Mouse (Mus musculus) T-helper 2 cell (primary cell): Measurements from ENCODE around the gene Plxna1.

Experiments
- in situ Hi-C: fragments of 300-600 bp; cut with MboI, MseI; formaldehyde crosslinking; loops from one replicate; pipeline ENCODE4 v1.15.1; 2025; ENCODE audit warnings: high pct_unique_total_duplicates

Gene Plxna1

GRCm38 (mm10) chr6:89361418-89362280 is 771 bp downstream of the Plxna1 start:
- in situ Hi-C loops: loop anchor here (5.0 kb wide), 1 partner anchor 276 kb away; no protein-coding TSS in a partner anchor

DNA sequence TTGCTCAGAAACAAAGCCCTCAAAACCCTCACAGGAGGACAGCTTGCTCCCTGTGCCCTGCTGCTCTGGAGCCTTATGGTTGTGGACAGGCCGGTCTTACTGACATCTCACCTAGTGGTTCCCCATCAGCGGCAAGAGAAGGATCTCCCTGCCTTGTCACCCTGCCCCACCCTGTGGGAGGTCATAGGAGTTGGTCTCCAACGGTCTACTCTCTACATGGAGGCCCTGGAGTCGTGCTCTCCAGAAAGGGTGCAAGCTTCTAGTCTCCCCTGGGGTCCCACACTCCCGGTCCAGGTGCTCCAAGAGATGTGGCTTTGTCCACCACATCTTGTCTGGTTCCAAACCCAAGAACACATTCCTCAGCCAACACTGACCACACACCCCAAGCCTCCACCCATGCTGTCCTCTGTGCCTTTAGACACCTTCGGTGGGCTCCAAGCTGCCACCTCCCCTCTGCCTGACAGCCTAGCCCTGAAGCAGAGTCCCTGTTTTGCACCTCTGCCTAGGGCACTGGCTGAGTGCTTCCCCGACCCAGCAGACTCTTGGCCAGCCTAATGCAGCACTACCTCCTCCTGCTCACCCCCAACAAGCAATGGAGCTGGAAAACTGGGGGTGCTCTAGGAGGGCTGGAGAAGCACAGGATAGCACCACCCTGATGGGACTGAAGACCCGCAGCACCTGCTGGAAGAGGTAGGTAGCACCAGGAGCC is 1.6 kb downstream of the Plxna1 start:
- in situ Hi-C loops: loop anchor here (5.0 kb wide), 1 partner anchor 276 kb away; no protein-coding TSS in a partner anchor

DNA sequence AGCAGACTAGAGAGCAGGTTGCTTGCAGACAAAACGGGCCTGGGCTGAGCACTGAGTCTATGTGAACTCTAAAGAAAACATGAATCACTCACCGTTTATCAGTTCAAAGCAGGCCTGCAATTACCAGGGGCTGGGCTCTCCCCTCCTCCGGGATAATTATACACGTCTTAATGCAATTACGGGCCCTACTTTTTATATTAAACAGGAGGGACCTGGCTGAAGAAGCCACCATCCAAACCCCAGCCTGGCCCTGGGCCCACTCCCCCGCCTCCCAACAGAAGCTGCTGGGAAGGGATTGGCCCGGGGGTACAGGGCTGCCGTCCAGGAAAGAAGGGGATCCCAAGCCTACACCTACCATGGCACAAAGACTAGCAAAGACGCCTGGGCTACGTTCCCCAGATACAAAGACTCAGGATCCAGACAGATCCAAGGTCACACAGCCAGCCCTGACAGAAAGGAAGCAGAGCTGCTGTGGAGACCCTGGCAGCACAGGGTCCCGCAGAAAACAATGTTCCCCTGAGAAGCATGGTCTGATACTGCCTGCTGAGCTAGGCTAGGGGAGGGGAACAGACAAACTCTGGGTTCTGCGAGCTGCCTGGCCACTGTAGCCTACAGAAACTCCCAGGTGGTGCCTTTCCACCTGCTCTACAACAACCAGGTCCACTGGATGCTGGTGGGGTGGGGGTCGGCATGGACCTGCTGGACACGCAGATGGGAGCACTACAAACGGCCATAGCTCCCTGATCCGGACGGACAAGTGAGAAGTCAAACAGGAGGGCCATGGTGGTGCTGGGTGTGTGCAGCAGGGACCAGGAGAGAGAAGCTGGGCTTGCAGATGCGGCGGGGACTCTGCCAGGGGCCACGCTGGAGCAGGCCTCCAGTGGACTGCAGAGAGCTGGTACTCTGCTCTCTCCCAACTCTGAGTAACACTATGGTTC is 2.4 kb downstream of the Plxna1 start:
- in situ Hi-C loops: loop anchor here (5.0 kb wide), 1 partner anchor 277 kb away; no protein-coding TSS in a partner anchor

GRCm38 (mm10) chr6:89359192-89359591 is 3.2 kb downstream of the Plxna1 start:
- in situ Hi-C loops: no loop called here

GRCm38 (mm10) chr6:89355661-89356060 is 6.8 kb downstream of the Plxna1 start:
- in situ Hi-C loops: no loop called here

- in situ Hi-C loops: no loop called here
Observed at GRCm38 (mm10) chr6:89354726-89355125, 7.7 kb downstream of the Plxna1 start.

DNA sequence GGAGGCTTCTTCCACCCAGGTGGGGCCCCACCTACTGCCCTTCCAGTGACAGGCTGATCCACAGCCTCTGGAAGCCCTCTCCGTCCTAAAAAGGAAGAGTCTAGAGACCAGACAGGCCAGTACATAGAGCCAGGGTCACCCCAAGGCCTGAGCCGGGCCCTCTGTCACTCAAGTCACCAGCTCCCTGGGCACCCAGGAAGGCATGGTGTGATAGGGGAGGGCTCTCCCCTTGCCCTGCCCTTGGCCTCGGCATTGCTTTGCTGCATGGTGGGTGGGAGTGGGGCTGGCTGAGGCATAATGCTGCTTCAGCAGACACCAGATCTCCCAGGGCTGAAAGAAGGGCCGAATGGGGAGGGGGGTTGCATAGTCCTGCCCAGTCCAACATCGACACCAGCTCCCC is 8.3 kb downstream of the Plxna1 start:
- in situ Hi-C loops: no loop called here

- in situ Hi-C loops: no loop called here
Observed at GRCm38 (mm10) chr6:89353101-89353500, 9.3 kb downstream of the Plxna1 start.

DNA sequence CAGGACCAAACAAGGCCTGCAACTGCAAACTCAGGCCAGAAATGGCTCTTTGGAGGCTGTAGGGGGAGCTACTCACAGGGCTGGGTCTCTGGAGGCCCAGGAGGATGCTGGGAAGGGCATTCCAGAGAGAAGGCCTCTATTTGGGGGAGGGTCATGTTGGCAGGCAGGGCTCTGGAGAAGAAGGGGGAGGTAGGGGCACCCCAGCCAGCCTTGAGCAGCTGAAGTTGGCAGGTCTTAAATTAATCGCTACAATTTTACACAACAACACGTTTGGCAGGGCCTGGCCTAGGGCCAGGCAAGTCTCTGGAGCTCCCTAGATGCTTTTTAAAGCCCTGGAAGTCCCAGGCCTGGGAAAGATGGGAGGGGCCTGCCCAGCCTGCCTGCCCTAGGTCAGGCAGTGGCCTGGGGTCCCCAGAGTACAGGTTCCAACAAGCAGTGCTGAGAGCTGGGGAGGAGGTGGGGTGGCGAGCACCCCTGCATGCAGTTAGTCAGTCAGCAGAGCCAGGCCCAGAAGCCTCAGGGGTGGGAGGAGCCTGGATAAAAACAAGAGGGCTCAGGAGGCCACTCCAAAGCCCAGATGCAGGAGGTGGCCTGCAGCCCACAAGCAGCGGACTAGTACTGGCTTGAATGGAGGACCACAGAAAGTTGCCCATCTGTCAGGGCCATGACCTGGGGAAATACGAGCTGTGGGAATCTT is 10.8 kb downstream of the Plxna1 start:
- in situ Hi-C loops: no loop called here

DNA sequence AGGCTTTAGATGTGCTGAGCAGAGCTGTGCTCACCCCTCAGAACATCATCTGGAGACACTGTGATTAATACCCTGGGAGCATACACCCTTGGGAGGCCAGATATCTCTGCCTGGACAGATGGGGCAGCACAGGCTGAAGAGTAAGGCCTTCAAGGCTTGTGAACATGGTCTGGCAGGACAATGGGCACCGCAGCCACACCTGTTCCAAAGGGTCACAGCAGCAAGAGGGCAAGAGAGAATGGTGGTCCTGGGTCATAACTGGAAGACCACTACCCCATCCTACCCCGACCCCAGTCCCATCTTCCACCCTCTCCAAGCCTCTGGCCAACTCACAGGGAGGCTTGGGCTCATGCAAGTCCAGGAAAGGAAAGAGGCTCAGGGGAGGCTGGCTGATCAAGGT is 11.9 kb downstream of the Plxna1 start:
- in situ Hi-C loops: no loop called here

DNA sequence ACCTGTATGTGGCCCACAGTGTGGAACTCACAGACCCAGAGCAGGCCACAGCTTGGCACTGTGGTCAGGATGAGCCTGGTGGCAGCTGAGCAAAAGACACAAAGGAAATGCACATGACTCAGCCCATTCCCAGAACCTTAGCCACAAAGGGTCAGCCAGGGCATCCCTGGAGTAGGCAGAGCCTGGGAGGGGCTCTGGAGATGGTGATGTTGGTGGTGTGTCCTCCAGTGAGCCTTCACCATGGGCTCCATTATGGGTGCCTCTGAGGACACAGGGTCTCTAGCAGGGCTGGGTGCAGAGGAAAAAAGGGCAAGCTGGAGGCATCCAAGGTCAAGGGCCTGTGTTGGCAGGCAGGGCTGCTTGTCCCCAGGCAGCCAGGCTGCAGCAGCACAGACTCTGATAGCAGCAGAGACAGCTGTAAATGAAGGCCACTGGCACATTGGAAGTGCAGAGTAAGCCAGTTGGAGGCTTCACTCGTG is 12.3 kb downstream of the Plxna1 start:
- in situ Hi-C loops: no loop called here

DNA sequence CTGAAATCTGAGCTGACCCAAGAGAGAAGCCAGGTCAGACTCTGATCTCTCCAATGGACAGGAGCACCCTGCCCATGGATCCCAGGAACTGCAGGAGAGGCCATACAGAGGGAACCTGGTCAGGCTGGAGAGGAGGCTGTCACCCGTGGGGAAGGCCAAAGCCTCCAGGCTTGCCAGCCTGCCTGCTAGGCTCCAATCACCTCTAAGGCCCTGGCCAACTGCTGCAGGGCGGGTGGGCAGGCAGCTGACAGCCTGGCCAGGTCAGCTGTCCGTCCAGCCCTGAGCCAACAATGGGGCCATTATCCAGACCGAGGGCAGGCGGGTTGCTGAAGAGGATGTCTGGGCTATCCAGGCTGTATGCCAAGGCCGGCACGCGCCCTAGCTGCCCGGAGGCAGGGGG is 14.1 kb downstream of the Plxna1 start:
- in situ Hi-C loops: loop anchor here (10.0 kb wide), 1 partner anchor 414 kb away; no protein-coding TSS in a partner anchor

- in situ Hi-C loops: loop anchor here (10.0 kb wide), 1 partner anchor 413 kb away; no protein-coding TSS in a partner anchor
Observed at GRCm38 (mm10) chr6:89347792-89348191, 14.6 kb downstream of the Plxna1 start.

DNA sequence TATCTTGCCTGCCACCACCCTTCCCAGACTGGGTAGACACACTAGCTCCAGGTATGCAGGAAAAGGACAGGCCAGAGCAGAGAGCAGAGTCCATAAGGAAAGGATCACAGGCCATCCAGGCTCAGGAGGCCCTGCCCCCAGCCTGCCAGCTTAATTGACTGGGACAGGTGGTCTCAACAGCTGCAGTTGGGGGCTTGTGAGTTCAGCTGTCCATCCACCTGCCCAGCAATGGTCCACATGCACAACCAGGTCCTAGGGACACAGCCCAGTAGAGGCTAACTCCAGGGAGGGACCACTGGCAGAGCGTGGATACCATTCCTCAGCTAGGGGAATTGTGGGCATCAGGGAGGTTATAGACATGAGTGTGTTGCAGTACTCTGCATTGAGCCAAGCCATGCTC is 16.6 kb downstream of the Plxna1 start:
- in situ Hi-C loops: loop anchor here (10.0 kb wide), 1 partner anchor 411 kb away; no protein-coding TSS in a partner anchor

- in situ Hi-C loops: loop anchor here (10.0 kb wide), 1 partner anchor 411 kb away; no protein-coding TSS in a partner anchor
Observed at GRCm38 (mm10) chr6:89345486-89345785, 17.0 kb downstream of the Plxna1 start.

GRCm38 (mm10) chr6:89344613-89345485 is 17.6 kb downstream of the Plxna1 start:
- in situ Hi-C loops: loop anchor here (10.0 kb wide), 1 partner anchor 410 kb away; no protein-coding TSS in a partner anchor

DNA sequence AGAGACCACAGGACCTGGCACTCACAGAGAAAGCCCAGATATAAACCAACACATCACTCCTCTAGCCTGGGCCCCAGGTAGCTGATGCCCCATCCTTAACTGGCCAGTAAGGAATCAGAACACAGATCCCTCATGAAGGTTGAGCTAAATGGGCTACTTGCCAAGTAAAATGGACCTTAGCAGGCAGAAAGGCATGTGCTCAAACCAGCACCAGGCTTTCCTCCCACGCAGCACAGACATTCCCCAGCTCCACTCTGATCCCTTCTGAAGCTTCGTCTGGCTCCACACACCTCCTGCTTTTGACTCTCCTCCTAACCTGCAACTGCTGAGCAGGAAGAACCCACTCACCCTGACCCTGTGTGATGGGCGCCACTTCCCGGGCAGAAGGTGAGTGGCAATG is 20.4 kb downstream of the Plxna1 start:
- in situ Hi-C loops: loop anchor here (10.0 kb wide), 1 partner anchor 407 kb away; no protein-coding TSS in a partner anchor

GRCm38 (mm10) chr6:89339447-89339846 is 23.0 kb downstream of the Plxna1 start:
- in situ Hi-C loops: loop anchor here (5.0 to 10.0 kb wide), 2 partner anchors 77 to 215 kb away; no protein-coding TSS in a partner anchor

GRCm38 (mm10) chr6:89338733-89339132 is 23.7 kb downstream of the Plxna1 start:
- in situ Hi-C loops: loop anchor here (5.0 to 10.0 kb wide), 2 partner anchors 76 to 216 kb away; no protein-coding TSS in a partner anchor
